Mouse (Mus musculus) spleen, adult 18-20 months (tissue): ENCODE measurements around the gene Cers6.

Experiments
- DNase-seq, 2 experiments: peaks; one replicate each; pipeline ENCODE4 v3.0.0; 2022; ENCODE audit warnings: mixed read lengths in 2 of 2

Gene Cers6

GRCm38 (mm10) chr2:68860904-68861685 is at the start of gene Cers6:
Cers6 (plus strand) TSS chr2:68861441.
- peak; percentile 77 to 83 for DNase-seq

- DNase-seq, result no peak
These were observed 46.8 kb upstream of the Cers6 start for GRCm38 (mm10) chr2:68814409-68814808.

DNA sequence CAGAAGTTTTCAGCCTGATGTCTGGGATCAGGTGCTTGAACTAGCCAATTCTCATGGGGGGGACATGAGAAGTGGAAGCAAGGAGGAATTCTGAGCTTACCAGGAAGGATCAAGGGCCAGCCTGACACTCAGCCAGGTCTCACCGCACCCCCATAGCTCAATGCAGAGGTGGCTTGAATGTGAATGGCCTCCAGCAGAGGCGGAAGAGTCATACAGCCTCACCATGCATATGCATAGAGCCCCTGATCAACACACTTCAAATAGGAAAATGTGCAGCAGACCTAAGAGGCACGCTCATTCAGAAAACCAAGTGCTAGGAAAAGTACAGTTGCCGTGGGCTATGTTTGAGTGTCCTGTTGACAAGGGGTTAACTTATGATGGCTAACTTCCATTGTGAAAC is 42.2 kb upstream of the Cers6 start:
- DNase-seq, result no peak

GRCm38 (mm10) chr2:68822152-68822887 is 38.9 kb upstream of the Cers6 start:
- DNase-seq, result no peak

DNA sequence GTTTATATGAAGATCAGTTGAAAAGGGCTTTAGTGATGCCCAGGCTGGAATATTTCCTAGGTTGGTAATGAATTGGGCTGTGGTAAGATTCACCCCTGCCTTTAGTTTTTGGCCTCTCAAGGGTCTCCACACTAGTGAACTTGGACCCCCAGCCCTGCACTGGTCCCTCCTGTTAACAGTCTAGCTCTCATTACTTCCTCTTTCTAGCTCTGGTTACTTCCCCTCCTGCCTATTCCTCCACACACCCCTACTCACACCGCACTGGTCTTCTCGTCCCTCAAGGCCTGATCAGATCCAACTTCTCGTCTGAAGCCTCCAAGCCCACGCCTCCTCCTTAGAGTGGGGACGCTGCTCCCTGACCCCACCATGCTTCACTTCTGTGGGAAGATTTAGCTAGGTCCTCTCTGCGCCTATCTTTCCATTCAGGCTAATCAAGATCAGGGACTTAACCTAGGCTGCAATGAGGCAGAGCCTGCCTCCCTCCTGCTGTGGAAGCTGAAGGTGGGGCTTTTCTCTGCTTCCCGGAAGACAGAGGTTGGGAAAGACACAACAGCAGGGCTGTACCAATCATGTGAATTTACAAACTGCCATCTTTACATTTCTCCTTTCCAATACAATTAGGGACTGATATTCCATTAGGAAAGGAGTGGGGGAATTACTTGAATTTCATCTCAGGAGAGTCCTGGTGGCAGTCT is 35.8 kb upstream of the Cers6 start:
- peak in 1 of 2 experiments; percentile 25 for DNase-seq

DNA sequence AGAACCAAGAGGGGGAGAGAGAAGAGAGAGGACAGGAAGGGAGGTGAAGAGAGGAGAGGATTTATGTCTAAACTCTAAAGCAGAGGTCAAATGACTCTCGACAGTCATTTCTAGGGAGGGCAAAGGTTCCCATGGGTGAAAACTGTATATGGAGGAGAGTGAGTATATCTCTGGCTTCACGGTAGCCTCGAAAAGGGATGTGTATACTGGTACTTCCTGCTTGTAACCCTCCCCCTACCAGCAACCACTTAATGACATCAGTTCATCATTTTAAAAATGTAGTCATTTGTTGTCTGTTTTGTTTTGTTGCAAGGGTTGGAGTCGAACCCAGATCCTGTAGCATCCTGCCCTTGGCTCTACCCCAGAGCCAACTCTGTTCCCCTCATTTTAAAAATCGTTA is 17.9 kb upstream of the Cers6 start:
- DNase-seq, result no peak

- no peak for DNase-seq
These were observed 16.7 kb upstream of the Cers6 start for GRCm38 (mm10) chr2:68844530-68844929.

GRCm38 (mm10) chr2:68845002-68845740 is 16.1 kb upstream of the Cers6 start:
- DNase-seq, result no peak

DNA sequence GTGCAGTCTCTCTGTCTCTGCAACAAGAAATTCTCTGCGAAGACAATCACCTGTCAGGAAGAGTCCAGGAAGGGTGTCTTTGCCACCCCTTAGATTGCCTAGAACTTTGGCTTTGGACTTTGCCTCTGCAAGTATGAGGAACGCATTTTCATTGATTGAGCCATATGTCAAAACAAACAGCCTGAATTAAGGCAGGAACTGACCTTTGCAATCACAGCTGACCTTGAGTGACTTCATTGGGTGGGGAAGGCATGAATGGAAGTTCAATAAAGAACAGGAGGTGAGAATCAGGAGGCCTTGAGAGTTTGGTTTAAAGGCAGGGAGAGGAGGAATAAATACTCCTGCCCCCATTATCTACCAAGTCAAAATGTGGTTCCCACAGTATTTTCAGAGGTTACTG is 850 bp upstream of the Cers6 start:
- DNase-seq, result no peak

DNA sequence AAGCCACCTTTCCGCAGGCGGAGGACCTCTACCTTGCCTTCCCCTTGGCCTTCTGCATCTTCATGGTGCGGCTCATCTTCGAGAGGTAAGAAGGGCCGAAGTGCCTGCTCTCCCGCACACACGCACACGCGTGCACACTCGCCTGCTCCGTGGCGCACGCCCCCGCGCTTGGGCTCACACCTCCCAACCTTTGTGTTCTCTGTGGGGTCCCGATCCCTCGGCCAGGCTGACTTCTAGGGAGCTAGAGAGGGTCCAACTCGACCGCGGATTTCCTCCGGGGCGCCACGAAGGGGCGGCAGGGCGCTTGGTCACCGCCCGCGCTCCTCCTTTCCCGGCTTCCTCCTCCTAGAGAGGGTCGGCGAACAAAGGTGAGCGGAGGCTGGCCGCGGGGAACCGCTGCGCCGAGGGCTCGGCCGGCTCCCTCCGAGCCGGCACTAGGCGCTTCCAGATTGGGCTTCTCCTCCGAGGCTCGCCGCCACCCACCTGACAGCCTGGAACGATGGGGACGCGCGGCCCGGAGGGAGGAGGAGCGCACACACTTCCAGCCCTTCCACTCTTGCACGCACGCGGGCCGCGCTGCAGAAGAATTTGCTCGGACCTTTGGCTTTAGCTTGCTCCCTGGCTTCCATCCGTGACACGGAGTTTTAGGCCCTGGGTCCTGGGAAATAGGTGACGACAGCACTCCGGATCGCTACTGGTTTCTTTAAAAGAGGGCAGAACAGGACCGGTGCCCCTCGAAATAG is 651 bp downstream of the Cers6 start:
- peak; percentile 15 to 46 for DNase-seq

DNA sequence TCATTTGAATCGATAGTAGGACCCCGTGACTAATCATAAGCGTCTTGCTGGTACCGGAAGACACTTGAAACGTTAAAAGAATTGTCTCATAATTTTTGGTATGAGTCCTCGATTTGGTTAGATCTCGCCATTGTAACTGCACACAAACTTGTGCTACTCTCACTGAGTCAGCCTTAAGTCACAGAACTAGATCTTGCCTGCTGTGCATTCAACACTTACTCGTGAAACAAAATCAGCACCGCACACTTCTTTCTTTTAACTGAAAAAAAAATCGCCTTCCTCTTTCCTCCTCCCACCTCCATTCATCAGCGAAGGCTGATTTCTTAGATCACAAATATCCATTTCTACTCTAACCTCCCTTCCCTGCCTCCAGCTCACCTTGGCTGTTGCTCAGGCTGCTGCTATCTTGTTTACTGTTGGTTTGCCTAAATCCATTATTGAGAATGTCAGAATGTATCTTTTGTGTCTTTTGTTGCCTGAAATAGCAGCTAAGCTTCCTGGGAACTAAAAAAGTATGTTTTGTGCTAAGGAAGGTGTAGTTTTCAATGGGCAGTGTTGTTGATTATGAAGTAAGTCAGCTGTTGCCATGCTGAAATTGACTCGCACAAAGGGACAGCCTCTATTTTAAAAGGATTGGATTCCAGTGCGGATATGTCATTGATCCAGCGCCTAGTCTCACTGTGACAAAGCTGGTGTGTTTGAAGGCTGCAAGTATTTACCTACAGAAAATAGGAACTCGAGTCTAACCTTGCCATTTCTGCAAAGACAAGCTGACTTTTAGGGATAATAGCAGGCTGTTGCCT is 1.4 kb downstream of the Cers6 start:
- DNase-seq, result no peak

DNA sequence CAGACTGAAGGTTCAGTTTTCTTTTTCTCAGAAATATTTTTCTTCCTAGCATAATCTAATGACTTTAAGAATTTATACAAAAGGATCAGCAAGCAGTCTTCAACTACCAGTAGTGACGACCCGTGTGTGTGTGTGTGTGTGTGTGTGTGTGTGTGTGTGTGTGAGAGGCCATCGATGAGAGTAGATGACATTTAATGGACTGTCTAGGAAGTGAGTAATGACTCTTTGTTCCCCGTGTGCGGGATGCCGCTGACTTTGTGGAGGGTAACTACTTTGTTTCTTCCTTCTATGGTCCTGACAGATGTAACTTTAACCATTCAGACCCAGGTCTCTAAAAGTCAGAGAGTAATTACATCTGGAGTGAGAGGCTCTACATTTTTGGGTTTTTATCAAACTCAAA is 2.3 kb downstream of the Cers6 start:
- no peak for DNase-seq

DNA sequence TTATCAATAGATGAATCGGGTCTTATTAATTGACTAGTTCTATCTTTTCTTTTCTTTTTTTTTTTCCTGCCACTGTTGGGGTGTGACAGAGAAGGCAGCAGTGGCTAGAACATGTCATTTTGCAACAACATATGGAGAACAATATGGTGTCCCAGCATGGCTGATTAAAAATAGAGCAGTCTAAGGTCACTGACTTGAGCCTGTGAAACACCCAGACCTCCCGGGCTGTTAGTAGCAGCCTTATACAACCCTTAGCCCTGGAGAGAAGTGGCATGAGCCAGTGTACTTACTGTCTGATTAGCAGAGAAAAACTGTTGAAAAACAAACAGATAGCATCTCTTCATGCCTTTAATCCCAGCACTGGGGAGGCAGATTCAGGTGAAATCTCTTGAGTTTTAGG is 3.1 kb downstream of the Cers6 start:
- DNase-seq, result no peak

- DNase-seq, result no peak
These were observed 5.9 kb downstream of the Cers6 start for GRCm38 (mm10) chr2:68867148-68867547.

DNA sequence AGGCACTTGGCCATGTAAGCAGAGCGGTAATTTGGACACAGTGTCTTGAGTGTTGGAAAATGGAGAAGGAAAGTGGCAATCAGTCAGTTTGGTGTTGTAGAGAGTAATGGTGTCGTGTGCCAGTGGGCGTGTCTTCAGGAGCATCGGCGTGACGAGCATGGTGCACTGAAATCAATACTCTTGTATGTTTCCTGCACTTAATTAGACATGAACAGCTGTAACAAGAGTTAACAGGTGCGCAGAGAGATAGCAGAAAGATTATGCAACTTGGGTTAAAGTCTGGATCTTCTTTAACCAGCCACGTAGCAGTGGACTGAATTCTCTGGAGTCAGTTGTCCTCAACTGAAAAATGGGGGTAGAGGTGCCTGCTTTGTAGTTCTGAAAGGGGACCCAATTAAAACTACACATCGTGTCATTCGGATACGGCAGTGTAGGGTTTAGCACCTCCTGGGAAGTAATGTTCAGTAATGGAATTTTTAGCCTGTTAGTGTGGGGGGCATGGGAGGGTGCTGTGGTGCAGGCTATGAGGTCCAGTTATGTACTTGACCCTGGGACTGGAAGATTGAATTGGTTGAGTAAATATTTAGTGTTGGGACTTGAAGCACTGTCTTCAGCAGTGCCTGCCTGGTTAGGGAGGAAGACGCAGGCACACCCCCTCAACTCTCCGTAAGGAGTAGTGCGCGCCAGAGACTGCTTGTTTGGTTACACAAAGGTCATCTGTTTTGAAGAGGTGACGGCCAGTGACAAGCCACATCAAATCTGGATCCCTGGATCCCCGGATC is 9.9 kb downstream of the Cers6 start:
- DNase-seq, result no peak

DNA sequence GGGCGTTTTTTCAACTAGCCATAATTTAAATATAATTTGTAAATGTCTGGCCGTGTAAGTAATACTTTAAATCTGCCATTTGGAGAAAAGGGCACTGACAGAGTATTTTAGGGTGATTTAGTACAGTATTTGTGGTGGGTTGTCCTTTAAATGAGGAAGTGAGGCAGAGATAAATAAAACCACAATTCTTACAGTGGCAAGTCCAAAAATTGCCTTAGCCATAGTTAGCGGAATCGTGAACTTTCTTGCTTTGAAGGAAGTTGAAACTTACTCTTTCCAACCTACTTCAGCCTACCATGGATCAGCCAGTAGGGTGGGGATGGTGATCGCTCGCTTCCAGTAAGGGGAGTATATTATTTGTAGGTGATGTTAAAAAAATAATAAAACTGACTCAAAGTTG is 11.8 kb downstream of the Cers6 start:
- no peak for DNase-seq

GRCm38 (mm10) chr2:68873653-68874441 is 12.6 kb downstream of the Cers6 start:
- DNase-seq, result no peak

DNA sequence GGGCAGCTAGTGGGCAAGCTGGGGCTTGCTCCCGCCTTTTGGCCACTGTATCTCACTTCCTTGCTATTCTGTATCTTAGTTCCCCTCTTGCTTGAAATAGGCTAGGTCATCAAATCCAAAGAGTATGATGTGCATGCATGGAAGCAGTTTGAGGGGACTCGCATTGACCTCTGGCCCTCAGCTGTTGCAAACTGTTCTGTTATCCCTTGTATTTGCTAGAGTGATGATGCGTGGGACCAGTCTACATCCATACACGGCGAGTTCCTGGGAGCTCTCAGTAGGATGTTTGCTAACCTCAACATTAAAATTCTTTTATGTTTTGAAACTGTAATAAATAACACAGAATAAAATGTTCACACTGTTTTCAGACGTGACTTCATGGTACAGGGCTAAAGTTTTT is 13.3 kb downstream of the Cers6 start:
- DNase-seq, result no peak

- no peak for DNase-seq
These were observed 17.9 kb downstream of the Cers6 start for GRCm38 (mm10) chr2:68879071-68879651.
